Mouse (Mus musculus): ENCODE measurements around the gene Iqgap2.

Iqgap2 gene

GRCm38 (mm10) chr13:95653696-95654095, 238.0 kb downstream of the Iqgap2 start:
- no peak for DNase-seq (ENCODE audit: low spot score)

- no peak for DNase-seq (ENCODE audit: low spot score)
Measured at GRCm38 (mm10) chr13:95651870-95652668, 239.7 kb downstream of the Iqgap2 start.

GRCm38 (mm10) chr13:95649941-95650340, 241.8 kb downstream of the Iqgap2 start:
- no peak for DNase-seq (ENCODE audit: low spot score)

- peak; percentile 35 for DNase-seq (ENCODE audit: low spot score)
Measured at GRCm38 (mm10) chr13:95647248-95647647, 244.5 kb downstream of the Iqgap2 start.

- peak; percentile 68 for DNase-seq (ENCODE audit: low spot score)
Measured at GRCm38 (mm10) chr13:95646687-95647111, 245.0 kb downstream of the Iqgap2 start.

GRCm38 (mm10) chr13:95643740-95644139, 248.0 kb downstream of the Iqgap2 start:
- DNase-seq (ENCODE audit: low spot score), result no peak

- no peak for DNase-seq (ENCODE audit: low spot score)
Measured at GRCm38 (mm10) chr13:95641061-95641986, 250.4 kb downstream of the Iqgap2 start.

- DNase-seq (ENCODE audit: low spot score), result no peak
Measured at GRCm38 (mm10) chr13:95640408-95640807, 251.3 kb downstream of the Iqgap2 start.

GRCm38 (mm10) chr13:95639336-95640116, 252.2 kb downstream of the Iqgap2 start:
- DNase-seq (ENCODE audit: low spot score), result peak; percentile 68

GRCm38 (mm10) chr13:95638894-95639293, 252.8 kb downstream of the Iqgap2 start:
- DNase-seq (ENCODE audit: low spot score), result peak; percentile 60

GRCm38 (mm10) chr13:95637737-95638136, 254.0 kb downstream of the Iqgap2 start:
- DNase-seq (ENCODE audit: low spot score), result no peak

GRCm38 (mm10) chr13:95635301-95635700, 256.4 kb downstream of the Iqgap2 start:
- no peak for DNase-seq (ENCODE audit: low spot score)

GRCm38 (mm10) chr13:95634451-95634850, 257.3 kb downstream of the Iqgap2 start:
- no peak for DNase-seq (ENCODE audit: low spot score)

- no peak for DNase-seq (ENCODE audit: low spot score)
Measured at GRCm38 (mm10) chr13:95633384-95633783, 258.3 kb downstream of the Iqgap2 start.

GRCm38 (mm10) chr13:95632144-95632543, 259.6 kb downstream of the Iqgap2 start:
- no peak for DNase-seq (ENCODE audit: low spot score)

- no peak for DNase-seq (ENCODE audit: low spot score)
Measured at GRCm38 (mm10) chr13:95630747-95631146, 261.0 kb downstream of the Iqgap2 start.

- DNase-seq (ENCODE audit: low spot score), result no peak
Measured at GRCm38 (mm10) chr13:95629751-95630150, 262.0 kb downstream of the Iqgap2 start.

- DNase-seq (ENCODE audit: low spot score), result no peak
Measured at GRCm38 (mm10) chr13:95626696-95627095, 265.0 kb downstream of the Iqgap2 start.

GRCm38 (mm10) chr13:95623042-95623441, 268.7 kb downstream of the Iqgap2 start:
- DNase-seq (ENCODE audit: low spot score), result no peak

GRCm38 (mm10) chr13:95621563-95621962, 270.2 kb downstream of the Iqgap2 start:
- DNase-seq (ENCODE audit: low spot score), result no peak

GRCm38 (mm10) chr13:95618859-95619258, 272.9 kb downstream of the Iqgap2 start:
- no peak for DNase-seq (ENCODE audit: low spot score)

GRCm38 (mm10) chr13:95618309-95618712, 273.4 kb downstream of the Iqgap2 start, which contains the start of gene F2r:
TSS of gene F2r (minus strand) at chr13:95618487.
- DNase-seq (ENCODE audit: low spot score), result peak; percentile 88
